Mouse (Mus musculus): ENCODE measurements at regions not wholly inside any gene's neighbourhood (a gene's known extent, or its start where the extent isn't known, plus 50 kb on each side); places are given as distances from the start of the nearest gene placed in this dataset.

- no peak for DNase-seq
Measured at GRCm38 (mm10) chr4:89000855-89001254, 120.9 kb upstream of the Ifne start.

- no peak for DNase-seq
Measured at GRCm38 (mm10) chr4:89000200-89000599, 120.2 kb upstream of the Ifne start.

DNA sequence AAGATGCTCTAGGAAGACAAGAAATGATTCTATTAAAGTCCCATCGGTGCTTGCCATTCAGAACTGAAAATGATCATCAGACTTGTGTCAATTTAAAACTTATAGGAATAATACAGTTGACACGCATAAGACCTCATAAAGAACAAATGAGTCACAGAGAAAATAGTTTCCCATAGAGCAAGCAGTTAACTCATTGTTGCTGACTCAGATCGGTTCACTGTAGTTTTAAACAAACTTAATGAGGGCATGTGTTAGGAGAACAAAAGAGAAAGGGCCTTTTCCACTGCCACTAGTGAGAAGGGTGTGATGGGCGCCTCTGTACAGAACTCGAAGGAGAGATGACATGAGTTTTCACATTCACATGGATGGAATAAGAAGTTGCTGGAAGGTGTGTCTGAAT, 118.3 kb upstream of the Ifne start:
- DNase-seq: no peak

DNA sequence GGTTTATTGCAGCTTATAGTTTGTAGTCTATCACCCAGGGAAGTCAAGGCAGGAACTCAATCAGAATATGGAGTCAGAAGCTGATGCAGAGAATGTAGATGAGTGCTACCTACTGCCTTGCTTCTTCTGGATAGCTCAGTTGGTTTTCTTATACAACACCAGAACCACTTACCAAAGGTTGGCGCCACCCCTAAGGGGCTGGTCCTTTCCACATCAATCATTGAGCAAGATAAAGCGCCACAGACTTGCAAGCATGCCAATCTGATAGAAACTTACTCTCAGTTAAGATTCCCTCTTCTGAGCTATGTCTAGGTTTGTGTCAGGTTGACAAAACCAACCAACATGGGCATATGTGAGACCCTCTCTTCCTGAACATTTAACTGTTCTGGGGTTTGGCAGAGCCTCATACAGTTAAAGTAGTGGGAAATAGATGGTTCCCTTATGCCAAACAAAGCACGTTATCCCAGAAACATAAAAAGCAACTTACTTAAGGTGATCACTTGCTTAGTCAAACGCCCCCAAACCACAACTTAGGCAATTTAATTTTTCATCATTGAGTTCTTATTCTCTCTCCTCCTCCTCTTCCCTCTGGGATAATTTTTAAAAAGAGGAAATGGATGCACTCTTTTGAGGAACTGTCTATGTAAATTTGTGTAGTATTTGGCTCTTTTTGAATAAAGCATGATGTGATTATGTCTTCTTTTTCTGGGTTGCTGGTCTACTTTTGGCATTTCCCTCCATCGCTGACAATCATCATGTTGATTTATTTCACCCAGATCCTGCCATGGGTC, 115.3 kb upstream of the Ifne start:
- no peak for DNase-seq

GRCm38 (mm10) chr4:88994486-88994885, 114.5 kb upstream of the Ifne start:
- DNase-seq: no peak

- DNase-seq: no peak
Measured at GRCm38 (mm10) chr4:88992498-88992897, 112.5 kb upstream of the Ifne start.

GRCm38 (mm10) chr4:88988363-88988762, 108.4 kb upstream of the Ifne start:
- no peak for DNase-seq

DNA sequence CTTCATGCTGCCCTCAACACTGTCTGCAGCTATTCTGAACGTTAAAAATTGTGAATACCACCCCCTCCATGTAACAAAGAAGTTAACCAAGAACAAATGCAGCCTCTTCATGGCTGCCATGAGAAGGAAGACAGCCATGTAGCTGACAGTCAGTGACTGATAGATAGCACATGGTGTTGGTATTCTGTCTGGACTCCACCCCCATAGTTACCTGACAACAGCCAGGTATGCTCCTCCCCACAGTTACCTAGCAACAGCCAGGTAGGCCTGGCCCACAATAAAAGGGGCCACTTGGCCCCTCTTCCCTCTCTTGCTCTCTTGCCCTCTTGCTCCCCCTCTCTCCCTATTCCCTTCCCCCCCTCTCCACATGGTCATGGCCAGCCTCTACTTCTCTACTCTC, 107.1 kb upstream of the Ifne start:
- DNase-seq: no peak

- no peak for DNase-seq
Measured at GRCm38 (mm10) chr4:88982457-88982856, 102.5 kb upstream of the Ifne start.

GRCm38 (mm10) chr4:88977099-88977888, 97.3 kb upstream of the Ifne start:
- DNase-seq: no peak

GRCm38 (mm10) chr4:88974535-88974934, 94.5 kb upstream of the Ifne start:
- no peak for DNase-seq

GRCm38 (mm10) chr4:88969134-88969841, 89.3 kb upstream of the Ifne start:
- DNase-seq: no peak

DNA sequence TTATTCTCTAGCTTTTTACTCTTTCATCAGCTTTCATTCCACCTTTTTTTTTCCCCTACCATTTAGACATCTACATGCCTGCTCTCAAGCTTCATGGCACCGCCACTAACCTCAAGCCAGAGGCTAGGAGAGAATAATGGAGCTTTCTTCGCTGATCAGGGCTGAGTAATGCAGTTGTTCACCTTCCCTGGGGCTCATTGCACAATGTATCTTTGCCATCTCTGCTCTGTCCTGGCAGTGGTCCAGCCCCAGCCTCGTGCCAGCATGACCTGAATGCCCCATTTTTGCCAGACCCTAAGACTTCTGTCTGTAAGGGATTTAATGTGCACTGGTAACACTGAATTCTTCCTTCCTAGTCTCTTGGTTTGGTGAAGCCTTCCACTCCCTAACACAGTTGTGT, 79.6 kb upstream of the Ifne start:
- DNase-seq: no peak

DNA sequence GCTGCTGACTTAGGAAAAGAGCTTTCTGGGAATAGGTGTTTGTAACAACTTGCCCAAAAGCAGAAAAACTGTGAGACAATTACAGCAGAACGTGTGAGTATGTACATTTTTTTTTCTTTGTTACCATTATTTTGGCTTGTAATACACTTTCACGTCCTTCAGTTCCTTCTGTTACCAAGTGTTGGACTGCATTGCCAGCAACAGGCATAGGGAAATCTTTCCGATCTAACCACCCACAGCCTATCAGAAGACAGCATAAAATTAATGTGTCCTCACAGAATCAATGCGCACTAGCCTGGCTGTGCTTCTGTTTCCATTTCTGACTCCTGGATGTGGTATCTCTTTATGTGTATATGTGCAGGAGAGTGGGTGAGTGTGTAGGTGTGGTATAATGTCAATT, 76.6 kb upstream of the Ifne start:
- no peak for DNase-seq

DNA sequence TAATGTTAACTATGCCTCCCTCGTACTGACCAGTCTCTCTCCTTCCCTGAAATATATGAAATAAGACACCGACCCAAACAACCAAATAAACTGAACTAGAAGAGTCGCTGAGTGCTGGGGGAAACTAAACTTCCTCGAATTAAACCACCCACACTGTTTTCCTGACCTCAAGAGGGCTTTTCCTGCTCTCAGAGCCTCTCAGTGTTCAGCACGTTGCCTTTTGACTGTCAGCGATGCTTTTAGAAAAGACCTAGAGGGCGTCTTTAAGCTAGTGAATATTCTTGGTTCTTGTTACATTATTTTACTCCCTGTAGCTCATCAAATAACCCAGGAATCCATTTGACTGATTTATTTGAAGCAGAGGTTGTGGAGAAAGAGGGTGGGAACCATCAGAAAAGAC, 76.2 kb upstream of the Ifne start:
- DNase-seq: no peak

DNA sequence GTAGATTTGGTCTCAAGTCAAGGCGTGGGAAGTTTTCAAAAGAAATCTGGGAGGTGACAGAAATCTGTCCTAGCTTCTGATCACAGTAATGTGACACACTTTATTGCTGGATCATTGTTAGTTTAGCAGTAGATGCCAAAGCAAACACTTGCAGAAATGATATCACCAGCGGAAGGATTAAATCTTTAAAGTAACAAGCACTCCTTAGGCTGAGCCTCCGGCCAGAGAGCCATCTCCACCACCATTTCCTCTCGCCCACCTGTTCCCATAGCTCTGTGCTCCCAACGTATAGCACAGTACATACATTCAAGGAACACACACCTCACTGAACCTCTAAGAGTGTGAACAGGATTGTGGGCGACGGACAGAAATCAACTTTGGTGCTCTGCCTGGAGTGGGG, 75.6 kb upstream of the Ifne start:
- no peak for DNase-seq

- no peak for DNase-seq
Measured at GRCm38 (mm10) chr4:88954045-88954444, 74.0 kb upstream of the Ifne start.

GRCm38 (mm10) chr4:88951034-88951336, 71.0 kb upstream of the Ifne start:
- no peak for DNase-seq

- DNase-seq: no peak
Measured at GRCm38 (mm10) chr4:88950181-88951033, 70.4 kb upstream of the Ifne start.

DNA sequence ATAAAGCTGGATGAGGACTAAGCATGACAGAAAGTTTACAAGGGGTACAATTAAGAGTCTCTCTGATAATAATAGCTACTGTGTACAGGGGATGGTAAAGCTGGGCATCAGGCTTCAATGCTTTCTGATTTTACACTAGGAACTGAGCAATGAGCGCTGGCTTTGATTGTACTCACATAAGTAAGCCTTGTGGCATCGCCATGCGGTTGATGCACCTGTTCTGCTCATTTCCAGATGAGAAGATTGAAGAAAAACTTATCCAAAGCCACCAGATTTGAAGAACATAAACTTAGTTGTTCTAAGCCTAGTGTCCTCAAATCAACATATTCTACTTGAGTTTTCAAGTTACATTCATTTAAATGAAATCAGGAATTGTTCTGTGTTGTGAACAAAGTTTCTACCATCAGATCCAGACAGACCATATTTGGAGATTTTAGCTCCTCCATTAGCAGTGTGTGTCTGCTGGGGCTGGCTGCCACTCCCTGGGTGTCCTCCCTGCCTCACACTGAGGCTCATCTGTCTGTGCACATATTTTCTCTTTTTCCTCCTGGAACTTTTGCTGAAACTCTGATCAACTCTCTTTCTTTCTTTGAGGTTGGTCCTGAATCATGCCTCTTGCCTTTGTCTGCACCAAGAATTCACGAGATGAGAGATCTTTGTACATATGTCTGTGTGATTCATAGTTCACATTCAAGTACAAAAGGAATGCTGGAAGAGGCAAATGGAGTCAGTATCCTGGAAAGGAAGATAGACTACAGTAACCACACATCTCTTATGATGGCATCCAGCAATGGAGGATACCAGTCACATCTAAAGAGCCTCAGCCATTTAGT, 68.2 kb upstream of the Ifne start:
- DNase-seq: no peak

- DNase-seq: no peak
Measured at GRCm38 (mm10) chr4:88941955-88942354, 62.0 kb upstream of the Ifne start.

GRCm38 (mm10) chr4:88940670-88941069, 60.7 kb upstream of the Ifne start:
- DNase-seq: no peak

All from cerebellum, adult 9-10 months (tissue).